Mouse (Mus musculus) megakaryocyte, embryonic 14.5 days (primary cell): Measurements from ENCODE around the gene Nr1h4.

Experiments used
- FLI1 ChIP-seq: IDR thresholded peaks from 2 replicates; pipeline ENCODE4 v1.6.1; 2012; ENCODE audit warnings: low read length, inconsistent platforms, mixed read lengths
- GATA1 ChIP-seq: IDR thresholded peaks from 3 replicates; pipeline ENCODE4 v1.6.1; 2012; ENCODE audit warnings: mixed read lengths, low read length, inconsistent platforms, borderline replicate concordance

- no peak for TF ChIP-seq GATA1
- TF ChIP-seq FLI1, result no peak
Observed at GRCm38 (mm10) chr10:89573421-89573820, 40.0 kb upstream of the Nr1h4 start.
